Mouse (Mus musculus): ENCODE data around the gene Olfr67. TPM values are rescaled to one million over a fixed set of nuclear protein-coding genes. Genes with fewer than 3 reads are reported as not detected.

The Olfr67 gene
- polyA plus RNA-seq, 1 experiment from 2014 or later: not detected

Other genes with a start within 250 kb of the Olfr67 start
- gene Olfr612, start 249.1 kb downstream of the Olfr67 start, polyA plus RNA-seq (2016; fragmentation: Nextera tagmentation; extraction: Ambion mirVana): not detected in 2 replicates
- not detected in 2 replicates for gene Olfr613, start 243.7 kb downstream of the Olfr67 start, polyA plus RNA-seq (2016; fragmentation: Nextera tagmentation; extraction: Ambion mirVana)
- gene Olfr615, start 235.7 kb downstream of the Olfr67 start, polyA plus RNA-seq (2016; fragmentation: Nextera tagmentation; extraction: Ambion mirVana): not detected in 2 replicates
- gene Olfr616, start 222.7 kb downstream of the Olfr67 start, polyA plus RNA-seq (2016; fragmentation: Nextera tagmentation; extraction: Ambion mirVana): not detected in 2 replicates
- gene Olfr617, start 218.8 kb downstream of the Olfr67 start, polyA plus RNA-seq (2016; fragmentation: Nextera tagmentation; extraction: Ambion mirVana): not detected in 2 replicates
- gene Olfr618, start 201.7 kb downstream of the Olfr67 start, polyA plus RNA-seq (2016; fragmentation: Nextera tagmentation; extraction: Ambion mirVana): not detected in 2 replicates
- not detected in 2 replicates for gene Olfr619, start 191.2 kb downstream of the Olfr67 start, polyA plus RNA-seq (2016; fragmentation: Nextera tagmentation; extraction: Ambion mirVana)
- not detected in 2 replicates for gene Olfr620, start 179.3 kb downstream of the Olfr67 start, polyA plus RNA-seq (2016; fragmentation: Nextera tagmentation; extraction: Ambion mirVana)
- gene Olfr622, start 149.1 kb downstream of the Olfr67 start, polyA plus RNA-seq (2016; fragmentation: Nextera tagmentation; extraction: Ambion mirVana): not detected in 2 replicates
- gene Olfr623, start 128.1 kb downstream of the Olfr67 start, polyA plus RNA-seq (2016; fragmentation: Nextera tagmentation; extraction: Ambion mirVana): not detected in 2 replicates
- 0.03 TPM in 1 of 2 replicates, not detected in the other for gene Olfr624, start 120.6 kb downstream of the Olfr67 start, polyA plus RNA-seq (2016; fragmentation: Nextera tagmentation; extraction: Ambion mirVana)
- gene Olfr625-ps1, start 109.1 kb downstream of the Olfr67 start, polyA plus RNA-seq (2016; fragmentation: Nextera tagmentation; extraction: Ambion mirVana): not detected in 2 replicates
- not detected in 2 replicates for gene Olfr243, start 77.2 kb downstream of the Olfr67 start, polyA plus RNA-seq (2016; fragmentation: Nextera tagmentation; extraction: Ambion mirVana)
- gene Olfr628, start 61.4 kb downstream of the Olfr67 start, polyA plus RNA-seq (2016; fragmentation: Nextera tagmentation; extraction: Ambion mirVana): not detected in 2 replicates
- gene Olfr629, start 46.9 kb downstream of the Olfr67 start, polyA plus RNA-seq (2016; fragmentation: Nextera tagmentation; extraction: Ambion mirVana): not detected in 2 replicates
- gene Olfr630, start 34.5 kb downstream of the Olfr67 start, polyA plus RNA-seq (2016; fragmentation: Nextera tagmentation; extraction: Ambion mirVana): not detected in 2 replicates
- not detected in 2 replicates for gene Olfr69, start 20.2 kb downstream of the Olfr67 start, polyA plus RNA-seq (2016; fragmentation: Nextera tagmentation; extraction: Ambion mirVana)
- gene Olfr68, start 12.1 kb downstream of the Olfr67 start, polyA plus RNA-seq (2016; fragmentation: Nextera tagmentation; extraction: Ambion mirVana): not detected in 2 replicates
- gene Hbb-bt, start 22.2 kb upstream of the Olfr67 start, polyA plus RNA-seq (2016; fragmentation: Nextera tagmentation; extraction: Ambion mirVana): 187 and 377 TPM in 2 replicates
- gene Hbb-bs, start 36.3 kb upstream of the Olfr67 start, polyA plus RNA-seq (2016; fragmentation: Nextera tagmentation; extraction: Ambion mirVana): 78.1 and 116 TPM in 2 replicates
- gene Hbb-bh2, start 48.7 kb upstream of the Olfr67 start, polyA plus RNA-seq (2016; fragmentation: Nextera tagmentation; extraction: Ambion mirVana): 0.63 TPM in 1 of 2 replicates, not detected in the other
- gene Hbb-bh1, start 51.3 kb upstream of the Olfr67 start, polyA plus RNA-seq (2016; fragmentation: Nextera tagmentation; extraction: Ambion mirVana): 3,568 and 4,570 TPM in 2 replicates
- 8,684 and 9,134 TPM in 2 replicates for gene Hbb-y, start 61.4 kb upstream of the Olfr67 start, polyA plus RNA-seq (2016; fragmentation: Nextera tagmentation; extraction: Ambion mirVana)
- not detected in 2 replicates for gene Olfr66, start 94.4 kb upstream of the Olfr67 start, polyA plus RNA-seq (2016; fragmentation: Nextera tagmentation; extraction: Ambion mirVana)
- gene Olfr64, start 102.7 kb upstream of the Olfr67 start, polyA plus RNA-seq (2016; fragmentation: Nextera tagmentation; extraction: Ambion mirVana): not detected in 2 replicates
- gene Olfr65, start 111.7 kb upstream of the Olfr67 start, polyA plus RNA-seq (2016; fragmentation: Nextera tagmentation; extraction: Ambion mirVana): not detected in 2 replicates
- not detected in 2 replicates for gene Olfr631, start 137.0 kb upstream of the Olfr67 start, polyA plus RNA-seq (2016; fragmentation: Nextera tagmentation; extraction: Ambion mirVana)
- not detected in 2 replicates for gene Olfr632, start 142.5 kb upstream of the Olfr67 start, polyA plus RNA-seq (2016; fragmentation: Nextera tagmentation; extraction: Ambion mirVana)
- not detected in 2 replicates for gene Olfr633, start 152.6 kb upstream of the Olfr67 start, polyA plus RNA-seq (2016; fragmentation: Nextera tagmentation; extraction: Ambion mirVana)
- 0.03 TPM in 1 of 2 replicates, not detected in the other for gene Olfr635, start 179.3 kb upstream of the Olfr67 start, polyA plus RNA-seq (2016; fragmentation: Nextera tagmentation; extraction: Ambion mirVana)
- not detected in 2 replicates for gene Olfr638, start 206.9 kb upstream of the Olfr67 start, polyA plus RNA-seq (2016; fragmentation: Nextera tagmentation; extraction: Ambion mirVana)
- gene Olfr639, start 225.5 kb upstream of the Olfr67 start, polyA plus RNA-seq (2016; fragmentation: Nextera tagmentation; extraction: Ambion mirVana): 0.02 TPM in 1 of 2 replicates, not detected in the other
- not detected in 2 replicates for gene Olfr640, start 233.8 kb upstream of the Olfr67 start, polyA plus RNA-seq (2016; fragmentation: Nextera tagmentation; extraction: Ambion mirVana)
- not detected in 2 replicates for gene Olfr641, start 243.6 kb upstream of the Olfr67 start, polyA plus RNA-seq (2016; fragmentation: Nextera tagmentation; extraction: Ambion mirVana)